Mouse (Mus musculus) heart, adult 8-10 months (tissue): ENCODE data around the gene Raver2. TPM values are rescaled to one million over a fixed set of nuclear protein-coding genes. Genes with fewer than 3 reads are reported as not detected.
A peak's percentile ranks its signal among the peaks of the same experiment; 100 is the strongest.

Experiments
- DNase-seq: peaks from one replicate; pipeline ENCODE4 v3.0.0; 2022; ENCODE audit warnings: low spot score
- total RNA-seq, 4 experiments: library from RNA; stranded (reverse); gene quantifications; 2 replicates each; pipeline ENCODE4 v1.2.4; 2022

The Raver2 gene
- total RNA-seq, 4 experiments from 2014 or later, result 2.3 to 4.6 (median 2.9) TPM

- DNase-seq, result no peak
These were observed 106.3 kb downstream of the Raver2 start for GRCm38 (mm10) chr4:101174916-101175625.

GRCm38 (mm10) chr4:101176123-101176522, 107.3 kb downstream of the Raver2 start:
- peak; percentile 45 for DNase-seq

GRCm38 (mm10) chr4:101177796-101178195, 109.0 kb downstream of the Raver2 start:
- no peak for DNase-seq

- DNase-seq, result no peak
These were observed 110.3 kb downstream of the Raver2 start for GRCm38 (mm10) chr4:101179076-101179475.

- DNase-seq, result no peak
These were observed 111.1 kb downstream of the Raver2 start for GRCm38 (mm10) chr4:101179836-101180235.

- DNase-seq, result no peak
These were observed 111.9 kb downstream of the Raver2 start for GRCm38 (mm10) chr4:101180681-101181080.

GRCm38 (mm10) chr4:101182603-101183011, 113.8 kb downstream of the Raver2 start:
- peak; percentile 64 for DNase-seq

- DNase-seq, result no peak
These were observed 116.4 kb downstream of the Raver2 start for GRCm38 (mm10) chr4:101185216-101185615.

- no peak for DNase-seq
These were observed 117.8 kb downstream of the Raver2 start for GRCm38 (mm10) chr4:101186591-101186990.

- no peak for DNase-seq
These were observed 118.6 kb downstream of the Raver2 start for GRCm38 (mm10) chr4:101187381-101187780.

GRCm38 (mm10) chr4:101192241-101192976, 123.6 kb downstream of the Raver2 start:
- DNase-seq, result no peak

GRCm38 (mm10) chr4:101194170-101194569, 125.4 kb downstream of the Raver2 start:
- no peak for DNase-seq

- DNase-seq, result no peak
These were observed 127.6 kb downstream of the Raver2 start for GRCm38 (mm10) chr4:101196407-101196806.

- DNase-seq, result no peak
These were observed 128.8 kb downstream of the Raver2 start for GRCm38 (mm10) chr4:101197421-101198170.

- peak; percentile 73 for DNase-seq
These were observed 129.6 kb downstream of the Raver2 start for GRCm38 (mm10) chr4:101198333-101198732.

- no peak for DNase-seq
These were observed 130.8 kb downstream of the Raver2 start for GRCm38 (mm10) chr4:101199433-101200081.

Other genes starting within 250 kb of the Raver2 start
- gene Gm10577, start 48.3 kb upstream of the Raver2 start, total RNA-seq, result not detected
- 100 to 1,000 TPM in 1 of 4 experiments, 10 to 100 TPM in 3; 80.9 to 106 (median 90.0) TPM for gene Jak1, start 196.3 kb downstream of the Raver2 start, total RNA-seq